Mouse (Mus musculus): ENCODE data around the gene Usp5.

Gene Usp5

DNA sequence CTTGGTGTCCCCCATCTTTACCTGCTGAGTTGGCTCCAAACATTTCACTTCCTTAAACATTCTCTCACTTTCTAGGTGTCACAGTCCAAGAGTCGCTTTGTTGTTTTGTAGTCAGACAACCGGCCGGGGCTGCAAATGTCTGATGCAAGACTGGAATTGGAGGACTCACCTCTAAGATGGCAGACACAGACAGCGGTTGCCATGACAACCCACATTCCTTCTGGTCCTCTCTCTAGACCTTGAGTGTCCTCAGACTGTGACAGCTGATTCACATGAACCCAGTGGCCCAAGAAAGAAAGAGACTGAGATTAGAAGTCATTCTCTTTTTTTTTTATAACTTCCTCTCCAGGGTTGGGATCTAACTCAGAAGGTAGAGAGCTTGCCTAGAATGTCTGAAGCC, 39.8 kb downstream of the Usp5 start:
- intact Hi-C loops (cut with DNase I), result no loop called here

DNA sequence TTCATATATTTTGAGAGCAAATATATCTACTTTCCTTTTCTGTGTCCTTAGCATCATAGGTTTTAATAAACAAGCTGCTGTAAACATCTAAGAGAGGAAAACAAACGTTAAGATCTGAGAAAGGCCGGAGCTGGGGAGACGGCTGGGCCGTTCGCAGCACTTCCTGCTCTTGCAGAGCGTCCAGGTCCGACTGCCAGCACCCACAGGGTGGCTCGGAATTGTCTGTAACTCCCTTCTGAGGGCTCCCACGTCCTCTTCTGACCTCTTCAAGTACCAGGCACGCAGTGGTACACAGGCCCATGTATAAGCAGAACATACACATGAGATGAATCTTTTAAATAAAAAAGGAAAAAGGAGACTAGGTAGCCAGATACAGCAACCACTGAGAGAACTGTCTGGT, 41.6 kb downstream of the Usp5 start:
- intact Hi-C loops (cut with DNase I), result no loop called here

DNA sequence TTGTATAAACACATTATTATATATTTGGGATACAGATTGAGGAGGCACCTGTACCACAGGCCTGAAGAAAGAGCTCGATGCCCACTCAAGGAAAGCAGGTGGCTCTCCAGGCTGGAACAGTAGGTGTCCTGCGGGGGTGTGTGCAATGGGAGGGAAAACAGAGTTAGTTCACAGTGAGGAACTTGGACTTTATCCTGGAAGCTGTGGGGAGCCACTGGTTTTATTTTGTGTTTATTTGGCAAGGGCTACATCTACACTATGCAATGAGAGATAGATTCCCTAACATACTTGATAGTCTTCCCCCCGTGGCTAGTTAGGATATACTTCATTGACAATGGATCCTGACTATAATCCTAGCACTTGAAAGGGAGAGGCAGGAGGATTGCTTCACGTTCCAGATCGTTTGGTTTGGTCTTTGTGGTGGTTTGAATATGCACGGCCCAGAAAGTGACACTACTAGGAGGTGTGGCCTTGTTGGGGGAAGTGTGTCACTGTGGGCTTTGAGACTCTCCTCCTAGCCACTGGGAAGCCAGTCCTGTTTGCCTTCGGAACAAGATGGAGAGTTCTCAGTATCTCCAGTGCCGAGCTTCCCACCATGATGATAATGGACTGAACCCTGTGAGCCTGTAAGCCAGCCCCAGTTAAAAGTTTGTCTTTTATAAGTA, 42.4 kb downstream of the Usp5 start:
- intact Hi-C loops (cut with DNase I), result no loop called here

DNA sequence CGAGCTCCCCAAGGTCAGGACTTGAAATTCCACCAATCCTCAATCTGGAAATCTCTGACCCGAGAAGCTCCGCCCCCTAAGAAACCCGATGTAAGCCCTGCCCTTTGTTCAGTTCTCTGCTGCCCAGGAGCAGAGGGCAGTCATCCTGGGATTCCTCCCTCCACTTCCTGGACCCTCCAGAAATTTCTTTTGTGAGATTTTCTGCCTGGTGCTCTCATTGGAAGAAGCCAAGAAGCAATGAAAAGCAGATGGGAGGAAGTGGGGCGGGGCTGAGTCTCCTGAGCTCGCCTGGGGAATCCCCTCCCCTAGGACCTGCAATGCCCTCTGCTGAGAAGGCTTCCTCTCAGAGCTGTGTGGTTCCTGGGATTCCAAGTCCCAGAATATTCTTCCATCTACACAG, 46.8 kb downstream of the Usp5 start:
- intact Hi-C loops (cut with DNase I), result no loop called here

DNA sequence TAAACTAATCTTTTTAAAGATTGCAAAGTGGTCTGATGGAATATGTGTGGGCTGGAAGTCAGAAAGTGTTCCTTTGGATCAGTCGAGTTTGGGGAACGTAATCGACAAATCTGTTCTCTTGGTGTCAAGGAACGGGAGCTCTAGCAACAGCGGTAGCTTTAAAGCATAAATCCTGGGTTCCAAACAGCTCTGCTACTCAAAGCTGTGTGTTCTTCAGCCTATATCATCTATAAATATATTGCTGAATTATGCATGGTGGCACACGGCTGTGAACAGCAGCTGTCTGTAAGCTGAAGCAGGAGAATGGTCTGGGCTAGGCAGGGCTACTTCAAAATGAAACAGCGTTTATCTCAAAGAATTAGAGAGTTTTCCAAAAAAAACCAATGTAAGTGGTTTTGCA, 48.4 kb downstream of the Usp5 start:
- intact Hi-C loops (cut with DNase I), result no loop called here

DNA sequence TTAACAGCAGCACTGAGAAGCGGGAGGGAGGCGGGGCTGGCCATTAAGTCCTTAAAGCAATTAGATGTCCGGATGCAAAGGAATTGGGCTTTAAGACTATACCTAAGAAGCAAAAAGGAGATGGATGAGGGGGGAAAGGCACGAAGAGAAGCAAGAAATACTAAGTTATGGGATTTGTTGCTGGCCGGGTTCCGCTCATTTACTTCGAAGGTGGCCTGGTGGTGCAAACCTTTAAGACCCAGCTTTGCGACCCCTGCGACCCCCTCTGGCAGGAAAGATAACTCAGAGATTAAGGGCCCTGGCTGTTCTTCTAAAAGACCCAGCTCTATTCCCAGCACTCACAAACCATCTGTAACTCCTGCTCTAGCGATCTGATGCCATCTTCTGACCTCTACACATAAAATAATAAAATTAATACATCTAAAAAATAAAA, 49.3 kb downstream of the Usp5 start:
- intact Hi-C loops (cut with DNase I), result no loop called here

DNA sequence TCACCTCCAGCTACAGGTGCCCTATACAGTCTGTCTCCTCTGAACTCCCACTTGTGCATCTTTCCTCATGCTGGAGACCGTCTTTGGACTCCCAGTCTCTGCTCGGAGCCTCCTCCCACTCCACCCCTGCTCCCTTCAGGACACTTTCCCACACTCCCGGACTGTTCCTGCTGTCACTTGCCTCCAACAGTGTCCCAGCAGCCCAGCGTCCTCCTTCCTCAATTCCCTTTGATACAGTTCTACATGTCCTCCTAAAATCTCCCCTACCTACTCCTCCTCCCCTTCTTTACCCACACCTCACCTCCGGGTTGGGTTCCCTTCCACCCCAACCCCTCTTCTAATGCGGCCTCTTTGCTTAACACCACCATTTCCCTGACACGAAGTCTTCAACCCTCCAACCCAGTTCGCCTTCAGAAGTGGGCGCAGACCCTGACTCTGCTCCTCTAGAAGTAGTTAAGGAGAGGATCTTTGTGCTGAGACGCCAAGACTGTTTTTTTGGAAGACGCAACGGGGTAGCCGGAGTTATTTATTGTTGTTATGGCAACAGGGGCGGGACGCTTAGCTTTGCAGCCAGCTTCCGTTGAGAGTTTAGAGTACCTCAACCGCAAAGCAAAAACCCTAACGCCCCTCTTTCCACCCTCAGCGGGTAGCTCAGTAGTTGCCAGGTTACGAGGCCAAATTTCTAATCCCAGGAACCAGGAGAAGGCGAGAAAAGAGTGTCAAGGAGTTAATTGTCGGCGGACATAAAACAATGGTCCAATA, 49.9 kb downstream of the Usp5 start, which contains the start of gene Lrrc23:
Gene Lrrc23, minus strand, starts transcription at position 506 of the 762 bp plus-strand sequence.
- intact Hi-C loops (cut with DNase I), result no loop called here

DNA sequence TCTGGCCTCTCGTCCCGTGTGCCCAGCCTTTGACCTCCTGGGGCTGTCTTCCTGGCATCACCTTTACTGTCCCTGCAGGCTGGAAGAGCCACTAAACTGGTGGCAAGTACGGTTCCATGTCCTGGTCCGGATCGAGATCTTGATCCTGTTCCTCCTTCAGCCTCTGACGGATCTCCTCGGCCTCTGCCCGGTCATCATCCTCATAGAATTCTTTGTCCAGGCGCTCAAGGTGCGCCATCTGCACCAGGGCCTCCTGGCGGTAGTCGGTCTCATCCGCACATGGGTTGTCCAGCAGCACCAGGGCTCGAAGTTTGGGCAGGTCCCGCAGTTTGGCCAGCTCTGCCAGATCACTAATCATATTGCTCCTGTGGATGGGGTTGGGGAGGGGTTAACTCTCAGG, 58.8 kb downstream of the Usp5 start:
- intact Hi-C loops (cut with DNase I), result no loop called here

DNA sequence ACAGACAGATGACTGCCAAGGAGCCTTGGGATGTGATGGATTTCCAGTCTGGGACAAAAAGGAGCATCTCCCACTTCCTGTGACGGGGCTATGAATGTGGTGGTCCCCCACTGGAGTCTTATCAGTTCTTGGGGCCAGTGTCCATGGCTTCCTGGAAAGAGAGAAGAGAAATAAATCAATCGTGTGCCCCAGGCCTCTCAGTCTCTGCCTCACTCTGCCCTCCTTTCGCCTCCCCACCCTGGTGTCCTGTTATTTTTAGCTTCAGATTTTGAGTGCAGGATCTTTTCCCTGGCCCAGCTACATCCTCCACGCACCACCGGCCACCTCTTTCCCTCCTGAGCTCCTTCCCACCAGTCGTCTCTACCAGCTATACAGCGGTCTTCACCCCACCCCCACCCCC, 59.3 kb downstream of the Usp5 start:
- intact Hi-C loops (cut with DNase I), result no loop called here

DNA sequence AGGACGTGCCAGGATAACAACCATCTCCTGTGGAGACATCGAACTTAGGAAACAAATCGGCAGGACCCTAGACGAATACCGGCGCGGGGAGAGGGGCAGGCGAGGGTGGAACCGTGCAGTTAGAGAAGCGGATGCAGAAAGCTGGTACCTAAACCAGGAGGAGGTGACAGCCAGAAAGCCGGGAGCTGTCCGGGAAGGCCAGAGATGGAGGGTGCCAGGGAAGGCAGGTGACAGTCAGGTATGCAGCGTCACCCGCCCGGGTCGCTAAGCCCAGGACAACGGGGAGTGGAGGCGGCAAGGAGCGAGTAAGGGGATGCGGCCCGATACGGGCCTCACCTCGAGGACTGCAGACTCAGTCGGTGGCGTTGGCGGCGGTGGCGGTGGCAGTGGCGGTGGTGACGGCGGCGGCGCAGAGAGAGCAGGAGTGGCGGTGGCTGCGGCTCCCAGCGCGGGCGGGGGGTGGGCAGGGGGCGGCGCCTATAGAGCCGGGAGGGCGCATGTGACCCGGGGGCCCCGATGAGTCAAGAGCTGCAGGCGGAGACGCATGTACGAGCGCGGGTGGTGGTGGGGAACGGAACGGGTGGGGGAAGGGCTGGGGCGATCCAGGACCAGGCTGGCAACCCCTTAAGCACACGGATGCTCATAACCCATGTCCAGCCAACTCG, 60.1 kb downstream of the Usp5 start, which contains the start of gene Eno2:
Gene Eno2, minus strand, starts transcription at position 573 of the 665 bp plus-strand sequence.
- intact Hi-C loops (cut with DNase I), result no loop called here

DNA sequence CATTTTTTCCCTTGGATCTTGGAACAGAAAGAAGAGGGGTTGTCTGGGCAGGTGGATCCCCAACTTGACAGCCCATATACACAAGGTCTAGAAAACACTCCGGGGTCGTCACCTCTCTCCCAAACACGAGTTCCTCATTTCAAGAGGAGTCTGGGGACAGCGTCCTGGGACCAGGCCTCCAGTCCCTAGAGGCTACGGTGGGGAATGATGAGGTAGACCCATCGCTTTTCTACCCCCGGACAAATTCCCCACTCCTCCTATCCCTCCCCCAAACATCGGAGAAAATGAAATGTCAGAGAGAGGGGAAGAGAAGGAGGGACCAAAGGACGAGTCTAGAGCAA, 60.6 kb downstream of the Usp5 start:
- intact Hi-C loops (cut with DNase I), result no loop called here

DNA sequence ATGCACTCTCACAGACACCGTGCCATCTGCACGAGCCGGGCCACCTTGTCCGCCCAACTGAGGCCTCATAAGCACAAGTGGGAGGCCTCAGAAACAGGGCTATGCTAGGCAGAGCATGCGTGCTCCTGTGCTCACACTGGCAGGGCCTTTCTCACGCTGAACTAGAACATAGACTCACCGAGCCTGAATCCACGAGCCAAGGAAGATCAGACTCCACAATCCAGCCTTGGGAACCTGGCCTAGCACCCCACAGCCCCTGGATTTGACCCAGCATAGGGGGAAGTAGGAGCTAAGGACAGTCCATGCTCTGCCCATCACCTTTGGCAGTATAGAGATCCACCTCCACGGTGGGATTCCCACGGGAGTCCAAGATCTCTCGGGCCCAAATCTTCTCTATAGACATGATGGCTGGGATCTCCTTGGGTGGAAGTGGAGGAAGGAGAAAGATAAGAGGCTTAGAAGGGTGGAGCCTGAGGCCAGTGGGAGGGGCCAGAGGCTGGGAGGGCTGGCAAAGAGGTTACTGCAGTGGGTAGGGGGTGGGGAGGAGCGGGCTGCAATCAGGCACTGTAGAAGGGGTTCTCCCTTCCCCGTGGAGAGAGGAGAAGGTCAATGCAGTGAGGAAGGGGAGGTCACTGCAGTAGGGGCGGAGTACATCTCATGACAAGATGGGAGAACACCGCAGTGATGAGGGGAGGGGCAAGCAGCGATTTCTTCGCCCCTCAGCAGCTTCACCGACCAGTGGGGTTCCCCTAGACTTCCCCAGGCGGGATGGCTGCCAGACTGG, 61.2 kb downstream of the Usp5 start:
- intact Hi-C loops (cut with DNase I), result no loop called here

DNA sequence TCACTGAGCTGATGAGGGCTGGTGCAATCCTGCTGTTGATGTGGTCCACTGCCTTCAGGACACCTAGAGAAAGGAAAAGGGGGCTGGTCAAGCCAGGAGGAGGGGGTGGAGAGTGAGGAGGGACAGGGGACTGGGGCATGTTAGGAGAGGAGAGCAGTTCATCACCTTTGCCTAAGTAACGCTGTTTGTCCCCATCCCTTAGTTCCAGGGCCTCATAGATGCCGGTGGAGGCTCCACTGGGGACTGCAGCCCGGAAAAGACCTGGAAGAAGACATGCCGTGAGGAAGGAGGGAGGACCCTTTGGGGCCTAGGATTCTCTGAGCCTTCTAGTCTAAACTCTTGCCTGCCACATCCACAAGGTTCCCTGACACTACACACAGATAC, 61.8 kb downstream of the Usp5 start:
- intact Hi-C loops (cut with DNase I), result no loop called here

DNA sequence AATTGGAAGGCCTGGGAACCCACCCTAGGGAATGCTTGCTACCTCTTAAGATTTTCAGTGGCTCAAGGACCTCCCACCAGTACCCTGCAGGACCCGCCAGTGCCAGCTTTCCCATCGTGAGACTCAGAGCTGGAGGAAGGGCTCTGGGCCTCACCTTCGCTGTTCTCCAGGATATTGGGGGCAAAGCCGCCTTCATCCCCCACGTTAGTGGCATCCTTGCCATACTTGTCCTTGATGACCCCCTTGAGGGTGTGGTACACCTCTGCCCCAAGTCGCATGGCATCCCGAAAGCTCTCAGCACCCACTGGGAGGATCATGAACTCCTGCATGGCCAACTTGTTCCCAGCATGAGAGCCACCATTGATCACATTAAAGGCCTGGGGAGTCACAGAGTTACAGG, 63.3 kb downstream of the Usp5 start:
- intact Hi-C loops (cut with DNase I), result no loop called here

Data from adrenal gland (tissue).